Mouse (Mus musculus) heart, embryonic 16.5 days (tissue): ENCODE measurements around the gene 1700037H04Rik. TPM values are rescaled to one million over a fixed set of nuclear protein-coding genes. Genes with fewer than 3 reads are reported as not detected.

Experiments
- ATAC-seq: fragments of 200-750 bp; cut with Nextera tagmentation; replicated peaks from 2 replicates; pipeline ENCODE4 v1.8.0; 2017; ENCODE audit warnings: moderate number of reproducible peaks; ENCODE audit not compliant: insufficient read depth, low FRiP score; ENCODE audit errors: extremely low read depth
- H3K27ac ChIP-seq: fragments of 300-500 bp; sonication (generic); 2 replicates; pipeline ENCODE4 v1.5.1; 2014; ENCODE audit warnings: mild to moderate bottlenecking, low read length, control low read depth, moderate library complexity
- H3K27me3 ChIP-seq: fragments of 300-500 bp; sonication (generic); 2 replicates; pipeline ENCODE4 v1.6.1; 2014; ENCODE audit warnings: low read length, mixed read lengths; ENCODE audit not compliant: control insufficient read depth, insufficient read depth
- H3K36me3 ChIP-seq: fragments of 300-500 bp; sonication (generic); 2 replicates; pipeline ENCODE4 v1.6.1; 2014; ENCODE audit not compliant: control insufficient read depth, insufficient read depth
- H3K4me1 ChIP-seq: fragments of 300-500 bp; sonication (generic); 2 replicates; pipeline ENCODE4 v1.6.1; 2014; ENCODE audit warnings: low read length, mixed read lengths; ENCODE audit not compliant: control insufficient read depth, insufficient read depth
- H3K4me2 ChIP-seq: fragments of 300-500 bp; sonication (generic); 2 replicates; pipeline ENCODE4 v1.6.1; 2014; ENCODE audit warnings: low read depth, mild to moderate bottlenecking, control low read depth, low read length
- H3K4me3 ChIP-seq: fragments of 300-500 bp; sonication (generic); 2 replicates; pipeline ENCODE4 v1.5.1; 2014; ENCODE audit warnings: mild to moderate bottlenecking, control low read depth, low read length
- H3K9ac ChIP-seq: fragments of 300-500 bp; sonication (generic); 2 replicates; pipeline ENCODE4 v1.6.1; 2014; ENCODE audit warnings: low read length, control low read depth
- H3K9me3 ChIP-seq: fragments of 300-500 bp; sonication (generic); replicated peaks from 2 replicates; pipeline ENCODE4 v1.6.1; 2016; ENCODE audit warnings: low read length; ENCODE audit not compliant: control insufficient read depth
- WGBS: fragments of 180-500 bp; shearing (Covaris S2); extraction: QIAGEN DNeasy Blood & Tissue Kit; methylation state at CpG from one replicate; pipeline ENCODE4 v1.1.7; 2014; 5-methylcytosine and 5-hydroxymethylcytosine counted together
- polyA plus RNA-seq: library from polyadenylated mRNA; unstranded; fragments of >200 nt; fragmentation: Nextera tagmentation; extraction: Ambion mirVana; gene quantifications from 2 replicates; pipeline ENCODE4 v1.2.1, GENCODE M21; 2015

Gene 1700037H04Rik
- polyA plus RNA-seq, 1 experiment from 2014 or later = 65.1 TPM

DNA sequence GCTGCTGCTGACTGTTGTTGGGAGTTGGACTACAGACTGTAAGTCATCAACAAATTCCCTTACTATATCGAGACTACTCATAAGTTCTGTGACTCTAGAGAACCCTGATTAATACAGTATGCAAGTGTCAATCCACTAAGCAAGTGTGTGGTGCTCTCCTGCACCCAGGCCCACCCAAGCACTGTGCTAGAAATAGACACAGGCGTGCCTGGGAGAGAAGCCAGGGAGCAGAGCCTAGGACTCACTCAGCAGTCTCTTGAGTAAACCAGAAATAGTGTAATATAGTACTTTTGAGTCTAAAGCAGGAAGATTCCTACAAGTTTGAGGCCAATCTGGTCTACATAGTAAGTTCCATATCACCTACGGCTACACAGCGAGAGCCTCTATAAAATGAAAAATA lies 55.9 kb downstream of the 1700037H04Rik start:
- H3K4me3 ChIP-seq = no peak overlapping the region
- ATAC-seq = peak; percentile 75
- H3K4me1 ChIP-seq = peaks cover 8% of the 10 kb centered on the region
- no peaks in the 10 kb centered on the region for H3K36me3 ChIP-seq
- WGBS = 57% methylated on average over 4 of the region's 4 CpGs
- H3K27ac ChIP-seq = peak overlapping the region; percentile 61
- no peaks in the 10 kb centered on the region for H3K27me3 ChIP-seq
- H3K4me2 ChIP-seq = no peak overlapping the region
- H3K9me3 ChIP-seq = no peaks in the 10 kb centered on the region
- no peak overlapping the region for H3K9ac ChIP-seq

GRCm38 (mm10) chr2:131101530-131101929 lies 58.4 kb downstream of the 1700037H04Rik start:
- 50% methylated on average over 3 of the region's 3 CpGs for WGBS
- Histone ChIP-seq H3K9me3 (no peaks in the 10 kb centered on the region), H3K4me1 (peaks cover 9% of the 10 kb centered on the region), H3K27me3 (no peaks in the 10 kb centered on the region), H3K4me2 (no peak overlapping the region), H3K4me3 (no peak overlapping the region), H3K27ac (no peak overlapping the region), H3K9ac (no peak overlapping the region), H3K36me3 (no peaks in the 10 kb centered on the region)
- no peak for ATAC-seq

GRCm38 (mm10) chr2:131097087-131097486 lies 62.8 kb downstream of the 1700037H04Rik start:
- H3K27me3 ChIP-seq = no peaks in the 10 kb centered on the region
- ATAC-seq = no peak
- no peak overlapping the region for H3K9ac ChIP-seq
- 75% methylated on average over 4 of the region's 4 CpGs for WGBS
- no peaks in the 10 kb centered on the region for H3K9me3 ChIP-seq
- H3K36me3 ChIP-seq = no peaks in the 10 kb centered on the region
- H3K27ac ChIP-seq = peak overlapping the region; percentile 79
- H3K4me1 ChIP-seq = peaks cover 10% of the 10 kb centered on the region
- no peak overlapping the region for H3K4me2 ChIP-seq
- H3K4me3 ChIP-seq = no peak overlapping the region

Other genes with a start within 250 kb of the 1700037H04Rik start
- gene Gfra4, start 117.0 kb downstream of the 1700037H04Rik start, polyA plus RNA-seq = 1.8 and 3.0 TPM in 2 replicates
- 16.9 and 17.3 TPM in 2 replicates for gene Adam33, start 96.3 kb downstream of the 1700037H04Rik start, polyA plus RNA-seq
- 0.46 and 0.49 TPM in 2 replicates for gene Siglec1, start 73.3 kb downstream of the 1700037H04Rik start, polyA plus RNA-seq
- 11.6 and 12.8 TPM in 2 replicates for gene Hspa12b, start 32.8 kb downstream of the 1700037H04Rik start, polyA plus RNA-seq
- not detected in 2 replicates for gene Gm11037, start 26.6 kb downstream of the 1700037H04Rik start, polyA plus RNA-seq
- gene Cenpb, start 20.0 kb upstream of the 1700037H04Rik start, polyA plus RNA-seq = 7.4 and 7.9 TPM in 2 replicates
- 50.4 and 55.8 TPM in 2 replicates for gene Cdc25b, start 26.9 kb upstream of the 1700037H04Rik start, polyA plus RNA-seq
- 2.0 and 2.8 TPM in 2 replicates for gene Spef1, start 27.2 kb upstream of the 1700037H04Rik start, polyA plus RNA-seq
- 40.7 and 41.9 TPM in 2 replicates for gene Ap5s1, start 47.0 kb upstream of the 1700037H04Rik start, polyA plus RNA-seq
- gene Mavs, start 74.0 kb upstream of the 1700037H04Rik start, polyA plus RNA-seq = 28.2 and 29.6 TPM in 2 replicates
- 20.0 and 22.9 TPM in 2 replicates for gene Pank2, start 102.4 kb upstream of the 1700037H04Rik start, polyA plus RNA-seq
- 1.7 and 2.0 TPM in 2 replicates for gene Rnf24, start 192.8 kb upstream of the 1700037H04Rik start, polyA plus RNA-seq